Comparison of ENCODE assay signal across 16 mouse cellular contexts in genomic region chr9:29371341-29371740, GRCm38 (mm10).
"Had no signal": no experiment of that assay in that cellular context is flagged by ENCODE, and none has a peak within 500 bp of the region (broad histone marks: within the 10 kb centered on the region; RNA-seq: fewer than 3 reads in every experiment).

No protein-coding gene starts in this region.

- ATAC-seq: hindbrain, postnatal 0 days; intestine, embryonic 16.5 days; liver, postnatal 0 days had no signal

- DNase-seq: gastrocnemius, postnatal 14 days; gastrocnemius, postnatal 36 days; heart, adult 11 months; heart, adult 2 months; heart, postnatal 14 days; heart, postnatal 36 days; kidney, adult 11 months; kidney, adult 2 months; kidney, postnatal 10 days; kidney, postnatal 25 days; kidney, postnatal 4 days; liver; liver, embryonic 13.5 days; liver, postnatal 0 days had no signal
